12 mouse cellular contexts compared by ENCODE assay signal in the genomic region with DNA sequence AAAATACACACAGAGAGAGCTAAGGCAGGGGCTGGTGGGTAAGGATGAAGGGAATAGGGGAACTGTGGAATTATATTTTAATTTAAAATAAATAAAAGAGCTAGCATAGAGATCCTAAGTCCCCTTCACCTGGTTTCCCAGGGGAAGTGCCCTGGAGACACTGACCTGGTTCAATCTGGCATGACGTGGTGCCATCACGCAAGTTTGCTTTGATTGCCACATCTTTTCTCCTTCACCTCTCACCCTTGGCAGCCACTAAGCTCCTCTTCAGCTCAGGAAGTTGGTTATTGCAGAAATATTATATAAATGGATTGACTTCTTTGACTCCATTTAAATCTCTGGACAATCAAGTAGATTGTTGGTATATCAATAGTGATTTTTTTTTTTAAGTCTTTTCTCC.
"Had no signal": no experiment of that assay in that cellular context is flagged by ENCODE, and none has a peak within 500 bp of the region (broad histone marks: within the 10 kb centered on the region; RNA-seq: fewer than 3 reads in every experiment).

No protein-coding gene starts in this region.

- H3K9me3 ChIP-seq: liver, embryonic 13.5 days; megakaryocyte, embryonic 14.5 days; midbrain, embryonic 10.5 days; midbrain, embryonic 13.5 days had no signal

- H3K27ac ChIP-seq: left cerebral cortex, adult 2 months; liver, embryonic 13.5 days; midbrain, embryonic 10.5 days; midbrain, embryonic 13.5 days had no signal

- DNase-seq: kidney, adult 18-20 months; kidney, adult 9 months; kidney, postnatal 25 days; layer of hippocampus, postnatal 36 days; liver, embryonic 13.5 days; thymus, adult 18-20 months; thymus, postnatal 36 days had no signal

- H3K4me3 ChIP-seq: left cerebral cortex, adult 2 months; liver, embryonic 13.5 days; megakaryocyte, embryonic 14.5 days; midbrain, embryonic 10.5 days; midbrain, embryonic 13.5 days had no signal

- H3K4me2 ChIP-seq: liver, embryonic 13.5 days; midbrain, embryonic 13.5 days had no signal

- H3K27me3 ChIP-seq: liver, embryonic 13.5 days; megakaryocyte, embryonic 14.5 days; midbrain, embryonic 13.5 days had no signal

- ATAC-seq: midbrain, embryonic 13.5 days; midbrain, embryonic 16.5 days had no signal

- H3K36me3 ChIP-seq: midbrain, embryonic 13.5 days had no signal

- H3K9ac ChIP-seq: liver, embryonic 13.5 days; midbrain, embryonic 13.5 days had no signal
